Comparison of ENCODE assay signal across 12 mouse cellular contexts in genomic region chr4:96766396-96766998, GRCm38 (mm10). TPM values are rescaled to one million over a fixed set of nuclear protein-coding genes. Genes with fewer than 3 reads are reported as not detected.
A peak's percentile ranks its signal among the peaks of the same experiment; 100 is the strongest.
DNase-seq lines count a peak whose midpoint lies in the region; ATAC-seq and TF ChIP-seq lines count a peak whose summit lies in the region.
"Had no signal": no experiment of that assay in that cellular context is flagged by ENCODE, and none has a peak within 500 bp of the region (broad histone marks: within the 10 kb centered on the region; RNA-seq: fewer than 3 reads in every experiment).

No protein-coding gene starts in this region.

- ATAC-seq in hindbrain, embryonic 13.5 days (ENCODE audit: low FRiP score), result peak; percentile 46; the same call in 1 of the 2 replicates
- no peak; the same call in 1 of the 2 replicates for ATAC-seq in hindbrain, embryonic 11.5 days (ENCODE audit: low FRiP score)
- peak; percentile 73 for ATAC-seq in hindbrain, postnatal 0 days

- H3K27ac ChIP-seq in hindbrain, embryonic 13.5 days, result no peak overlapping the region
- H3K27ac ChIP-seq in hindbrain, embryonic 11.5 days (ENCODE audit: low read depth, low read length), result no peak overlapping the region
- H3K27ac ChIP-seq in hindbrain, postnatal 0 days, result no peak overlapping the region

- DNase-seq in hindbrain, embryonic 11.5 days (ENCODE audit: low spot score), result no peak
- peak; percentile 18 for DNase-seq in cerebellum, adult 9-11 months
- DNase-seq in hindbrain, postnatal 0 days (ENCODE audit: low spot score), result peak; percentile 71
- DNase-seq in right cerebral cortex, adult 18-20 months, result peak; percentile 15
- no peak for DNase-seq in lung, postnatal 36 days
- no peak for DNase-seq in heart, postnatal 4 days
- no peak for DNase-seq in liver
- DNase-seq: gastrocnemius, postnatal 36 days; lung, postnatal 4 days had no signal

- H3K4me2 ChIP-seq in hindbrain, embryonic 13.5 days, result no peak overlapping the region
- no peak overlapping the region for H3K4me2 ChIP-seq in hindbrain, embryonic 11.5 days (replicated peaks; ENCODE audit: low read depth, low read length)
- no peak overlapping the region for H3K4me2 ChIP-seq in hindbrain, postnatal 0 days (ENCODE audit: low read depth, low read length)

- H3K9me3 ChIP-seq in hindbrain, embryonic 13.5 days, result no peaks in the 10 kb centered on the region
- H3K9me3 ChIP-seq in hindbrain, embryonic 11.5 days (ENCODE audit: control insufficient read depth, low read length), result no peaks in the 10 kb centered on the region
- H3K9me3 ChIP-seq in hindbrain, postnatal 0 days (ENCODE audit: low read length), result no peaks in the 10 kb centered on the region

- TF ChIP-seq CTCF in hindbrain, postnatal 0 days (IDR thresholded peaks at IDR 0.05; ENCODE audit: low read depth), result no peak

- H3K4me1 ChIP-seq in hindbrain, embryonic 13.5 days (replicated peaks), result 0 out of 2 replicates have a peak, but pooled peaks cover 3% of the 10 kb centered on the region
- no peaks in the 10 kb centered on the region for H3K4me1 ChIP-seq in hindbrain, embryonic 11.5 days (replicated peaks; ENCODE audit: control insufficient read depth, insufficient read depth, low read length)
- H3K4me1 ChIP-seq in hindbrain, postnatal 0 days (ENCODE audit: insufficient read depth, low read length), result no peaks in the 10 kb centered on the region

- no peak overlapping the region for H3K9ac ChIP-seq in hindbrain, embryonic 13.5 days
- no peak overlapping the region for H3K9ac ChIP-seq in hindbrain, embryonic 11.5 days (ENCODE audit: low read depth, low read length)
- H3K9ac ChIP-seq in hindbrain, postnatal 0 days (replicated peaks; ENCODE audit: low read length), result no peak overlapping the region

- H3K4me3 ChIP-seq in hindbrain, embryonic 13.5 days, result no peak overlapping the region
- H3K4me3 ChIP-seq in hindbrain, embryonic 11.5 days (ENCODE audit: low read depth, low read length), result no peak overlapping the region
- H3K4me3 ChIP-seq in hindbrain, postnatal 0 days (ENCODE audit: low read length), result no peak overlapping the region

- 55% methylated on average over 2 of the region's 2 CpGs for WGBS in hindbrain, embryonic 13.5 days
- WGBS in hindbrain, embryonic 11.5 days, result 61% methylated on average over 2 of the region's 2 CpGs
- WGBS in hindbrain, postnatal 0 days, result 53% methylated on average over 2 of the region's 2 CpGs

- no peaks in the 10 kb centered on the region for H3K27me3 ChIP-seq in hindbrain, embryonic 13.5 days
- H3K27me3 ChIP-seq in hindbrain, embryonic 11.5 days (ENCODE audit: control insufficient read depth, insufficient read depth, low read length), result no peaks in the 10 kb centered on the region
- no peaks in the 10 kb centered on the region for H3K27me3 ChIP-seq in hindbrain, postnatal 0 days (ENCODE audit: insufficient read depth, low read length)

- no peaks in the 10 kb centered on the region for H3K36me3 ChIP-seq in hindbrain, embryonic 13.5 days
- no peaks in the 10 kb centered on the region for H3K36me3 ChIP-seq in hindbrain, embryonic 11.5 days (ENCODE audit: control insufficient read depth, insufficient read depth, low read length)
- no peaks in the 10 kb centered on the region for H3K36me3 ChIP-seq in hindbrain, postnatal 0 days (ENCODE audit: insufficient read depth, low read length)

RNA-seq across cellular contexts. Expression of gene Gm12695, which starts 18.5 kb away (rescaled TPM):
- not detected in 2 replicates for polyA plus RNA-seq in hindbrain, embryonic 13.5 days (2015; fragmentation: Nextera tagmentation; extraction: Ambion mirVana)
- 0.07 and 0.17 TPM in 2 replicates for polyA plus RNA-seq in hindbrain, embryonic 11.5 days (2014; fragmentation: Nextera tagmentation; extraction: Ambion mirVana)
- total RNA-seq in hindbrain, postnatal 0 days (2014; rRNA removed), result not detected in 2 replicates
- 0.11 TPM in 1 of 2 replicates, not detected in the other for polyA plus RNA-seq in hindbrain, postnatal 0 days (2015; fragmentation: Nextera tagmentation; extraction: Ambion mirVana)
- total RNA-seq in heart, postnatal 4 days (2021), result not detected
- total RNA-seq: gastrocnemius, postnatal 36 days had no signal
- polyA plus RNA-seq: cortical plate, adult 2 months; intestine, embryonic 14.5 days had no signal

Comparison
In these comparisons a context has a peak if more than half of its experiments do, and no peak if none do; other contexts are left out.
1. DNase-seq: peak in cerebellum, adult 9-11 months (single experiment), hindbrain, postnatal 0 days (single experiment) and right cerebral cortex, adult 18-20 months (single experiment); none in hindbrain, embryonic 11.5 days (single experiment), lung, postnatal 36 days (single experiment), heart, postnatal 4 days (single experiment) and liver (single experiment).